Mouse (Mus musculus) lung, adult 18-20 months (tissue): ENCODE measurements around the gene Mtmr11.

Source experiments
- DNase-seq, 2 experiments: peaks; one replicate each; pipeline ENCODE4 v3.0.0; 2022; ENCODE audit warnings: mixed read lengths in 2 of 2

Mtmr11 gene

GRCm38 (mm10) chr3:96161869-96162840 lies at the start of gene Mtmr11:
Gene Mtmr11 (plus strand): TSS chr3:96162004.
- DNase-seq, result no peak

DNA sequence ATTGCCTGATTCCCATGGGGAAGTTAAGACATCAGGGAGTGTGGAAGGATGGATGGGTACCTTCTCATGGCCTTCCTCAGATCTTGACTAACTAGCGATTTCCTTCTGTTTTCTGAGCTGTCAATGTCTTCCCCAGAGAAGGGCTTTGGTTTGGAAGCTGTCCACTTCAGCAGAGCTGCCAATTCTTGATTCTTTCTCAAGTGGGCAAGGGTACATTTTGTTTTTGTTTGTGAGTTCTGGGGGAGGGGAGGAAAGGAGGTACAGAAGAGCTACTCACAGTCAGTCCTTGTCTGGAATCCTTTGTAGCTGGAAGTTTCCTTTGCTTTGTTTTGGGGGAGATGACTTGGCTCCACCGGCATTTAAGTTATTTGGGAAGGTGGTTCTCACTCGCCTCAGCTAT lies 48.6 kb upstream of the Mtmr11 start:
- DNase-seq, result peak; percentile 22 to 63

GRCm38 (mm10) chr3:96118142-96118541 lies 43.7 kb upstream of the Mtmr11 start:
- DNase-seq, result no peak

GRCm38 (mm10) chr3:96118702-96119101 lies 43.1 kb upstream of the Mtmr11 start:
- no peak for DNase-seq

GRCm38 (mm10) chr3:96124235-96124634 lies 37.6 kb upstream of the Mtmr11 start:
- DNase-seq, result no peak

DNA sequence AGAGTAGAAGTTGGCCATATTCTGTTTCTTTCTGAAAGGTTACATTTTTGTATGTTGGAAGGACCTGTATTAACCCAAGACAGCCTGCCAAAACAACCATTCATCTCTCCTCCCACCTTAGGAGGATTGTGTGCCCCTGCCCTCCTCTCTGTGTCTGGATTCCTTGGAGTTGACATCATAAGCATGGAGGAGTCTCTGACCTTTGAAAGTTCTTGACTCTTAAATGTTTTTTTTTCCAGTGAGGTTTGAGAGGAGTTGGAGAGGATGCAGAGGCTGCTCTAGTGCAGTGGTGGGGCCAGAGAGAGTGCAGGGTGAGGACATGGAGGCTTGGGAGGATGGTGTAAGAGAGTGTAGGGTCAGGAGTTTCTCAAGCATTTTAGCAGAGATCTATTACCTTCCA lies 33.7 kb upstream of the Mtmr11 start:
- DNase-seq, result peak; percentile 32 to 36

DNA sequence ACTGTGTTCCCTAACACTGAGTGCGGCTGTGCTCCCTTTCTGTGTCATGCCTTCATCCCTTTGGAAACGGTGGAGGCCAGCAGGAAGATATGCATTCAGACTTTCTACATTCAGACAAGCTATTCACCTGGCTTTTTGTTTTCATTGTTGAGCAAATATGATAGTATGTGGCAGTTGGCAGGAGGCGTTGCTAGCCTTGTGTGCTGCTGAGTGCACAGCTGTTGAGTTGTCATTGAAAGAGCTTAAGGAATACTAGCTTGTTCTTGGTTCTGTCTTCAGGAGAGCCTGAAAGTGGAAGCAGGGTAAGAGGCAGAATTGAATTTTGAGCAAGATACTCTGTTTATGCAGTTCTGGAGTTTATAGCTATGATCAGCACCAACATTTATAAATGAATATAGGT lies 29.3 kb upstream of the Mtmr11 start:
- DNase-seq, result no peak

DNA sequence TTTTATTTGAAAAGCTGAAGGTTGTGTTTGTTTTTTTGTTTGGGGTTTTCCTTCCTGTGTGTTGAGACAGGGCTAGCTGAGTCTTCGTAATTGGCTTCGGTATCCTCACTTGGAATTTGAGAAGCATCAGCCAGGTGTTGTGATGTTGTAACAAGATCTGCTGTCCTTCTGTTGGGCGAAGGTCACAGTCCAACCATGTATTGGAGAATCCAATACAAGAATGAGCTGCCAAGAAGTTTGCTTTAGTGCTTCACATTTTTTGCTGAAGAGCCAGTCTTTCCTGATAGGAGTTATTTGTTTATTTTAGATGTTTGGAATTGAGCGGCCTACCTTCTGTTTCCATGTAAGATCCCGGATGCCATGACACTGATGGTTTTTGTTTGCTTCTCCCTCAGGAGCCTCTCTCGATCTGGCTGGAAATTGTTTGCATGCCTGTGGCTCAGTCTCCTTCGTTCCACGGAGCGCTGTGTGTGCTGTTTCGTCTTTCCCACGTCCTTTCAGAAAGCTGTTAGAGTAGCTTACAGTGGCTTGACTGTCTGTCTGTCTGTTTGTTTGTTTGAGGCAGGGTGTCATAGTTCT lies 28.4 kb upstream of the Mtmr11 start:
- DNase-seq, result peak; percentile 43 to 52

DNA sequence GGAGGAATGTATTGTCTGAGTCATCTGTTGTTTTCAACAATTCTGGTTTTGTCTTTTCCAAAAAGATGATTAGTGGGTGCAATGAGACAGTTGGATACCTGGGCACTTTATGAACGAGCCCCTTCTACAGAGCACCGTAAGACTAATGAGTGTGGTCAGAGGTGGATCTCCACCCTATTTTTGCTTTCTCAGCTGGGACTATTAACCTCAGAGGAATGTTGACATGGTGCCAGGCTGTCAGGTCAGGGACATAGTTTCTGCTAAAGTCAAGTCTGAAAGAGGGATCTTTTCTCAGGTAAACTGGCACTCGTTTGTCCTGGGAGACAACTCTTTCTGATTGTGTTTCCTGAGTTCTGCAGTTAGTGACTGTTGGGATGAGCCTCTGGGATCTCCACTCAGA lies 26.8 kb upstream of the Mtmr11 start:
- DNase-seq, result peak; percentile 45 to 59

DNA sequence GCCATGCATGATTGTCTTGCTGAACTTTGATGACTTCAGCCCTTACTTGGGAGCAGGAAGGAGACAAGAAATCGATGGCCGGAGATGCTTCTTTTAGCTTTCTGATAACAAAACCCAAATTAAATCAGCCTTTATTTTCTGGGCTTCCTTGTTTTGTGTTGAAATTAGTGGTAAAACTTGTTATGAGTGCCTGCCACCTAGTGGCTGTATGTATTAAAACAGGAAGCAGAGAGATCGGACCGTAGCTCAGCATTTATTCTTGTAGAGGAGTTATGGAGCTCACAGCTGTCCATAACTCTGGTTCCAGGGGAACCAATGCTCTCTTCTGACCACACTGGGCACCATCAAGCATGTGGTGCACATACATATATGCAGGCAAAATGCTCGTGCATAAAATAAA lies 13.9 kb upstream of the Mtmr11 start:
- DNase-seq, result peak in 1 of 2 experiments; percentile 70

GRCm38 (mm10) chr3:96151836-96152235 lies 10.0 kb upstream of the Mtmr11 start:
- no peak for DNase-seq

- DNase-seq, result no peak
These were observed 9.2 kb upstream of the Mtmr11 start for GRCm38 (mm10) chr3:96152611-96153010.

GRCm38 (mm10) chr3:96155501-96155900 lies 6.3 kb upstream of the Mtmr11 start:
- DNase-seq, result no peak

DNA sequence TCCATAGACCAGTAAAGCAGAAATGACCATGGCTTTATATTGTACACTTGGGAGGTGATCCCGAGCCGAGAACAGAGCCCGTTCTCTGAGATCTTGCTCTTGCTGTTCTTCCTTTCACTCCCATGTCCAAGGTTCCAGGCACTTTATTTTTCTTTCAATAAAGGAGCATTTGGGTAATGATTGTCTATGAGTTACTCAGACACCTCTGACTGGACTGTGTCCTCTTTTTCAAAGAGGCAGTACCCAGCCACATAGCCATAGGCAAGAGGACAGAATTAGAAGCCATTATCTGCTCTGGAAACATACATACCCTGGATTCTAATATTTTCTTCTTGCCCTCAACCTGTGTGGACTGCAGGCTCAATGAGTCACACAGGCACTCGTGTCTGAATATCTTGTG lies 2.0 kb upstream of the Mtmr11 start:
- DNase-seq, result no peak

DNA sequence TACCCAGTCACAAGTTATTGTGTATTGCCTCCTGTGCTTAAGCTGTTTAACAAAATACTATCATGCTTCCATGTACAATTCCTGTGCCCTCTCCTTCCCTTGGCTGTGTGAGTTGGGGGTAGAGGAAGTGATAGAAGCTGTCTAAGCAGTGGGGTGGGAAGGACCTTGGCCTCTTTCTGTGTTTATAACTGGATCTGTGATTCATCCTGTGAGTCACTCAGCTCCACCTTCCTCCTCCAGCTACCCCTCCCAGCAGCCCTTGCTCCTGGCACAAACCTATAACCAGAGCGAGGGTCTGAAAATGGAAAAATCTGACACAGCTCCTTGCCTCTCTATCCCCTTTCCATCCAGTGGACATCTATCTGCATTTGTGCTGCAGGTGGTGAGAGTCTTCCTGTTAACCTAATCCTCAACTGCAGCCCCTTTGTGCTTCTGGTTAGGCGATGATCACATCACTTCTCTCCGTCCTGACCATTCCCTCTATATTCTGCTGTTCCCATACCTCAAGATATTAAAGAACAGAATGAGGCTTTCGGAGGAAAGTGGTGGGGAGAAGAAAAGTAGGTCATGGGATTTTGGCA lies 1.5 kb upstream of the Mtmr11 start:
- peak; percentile 63 to 70 for DNase-seq

DNA sequence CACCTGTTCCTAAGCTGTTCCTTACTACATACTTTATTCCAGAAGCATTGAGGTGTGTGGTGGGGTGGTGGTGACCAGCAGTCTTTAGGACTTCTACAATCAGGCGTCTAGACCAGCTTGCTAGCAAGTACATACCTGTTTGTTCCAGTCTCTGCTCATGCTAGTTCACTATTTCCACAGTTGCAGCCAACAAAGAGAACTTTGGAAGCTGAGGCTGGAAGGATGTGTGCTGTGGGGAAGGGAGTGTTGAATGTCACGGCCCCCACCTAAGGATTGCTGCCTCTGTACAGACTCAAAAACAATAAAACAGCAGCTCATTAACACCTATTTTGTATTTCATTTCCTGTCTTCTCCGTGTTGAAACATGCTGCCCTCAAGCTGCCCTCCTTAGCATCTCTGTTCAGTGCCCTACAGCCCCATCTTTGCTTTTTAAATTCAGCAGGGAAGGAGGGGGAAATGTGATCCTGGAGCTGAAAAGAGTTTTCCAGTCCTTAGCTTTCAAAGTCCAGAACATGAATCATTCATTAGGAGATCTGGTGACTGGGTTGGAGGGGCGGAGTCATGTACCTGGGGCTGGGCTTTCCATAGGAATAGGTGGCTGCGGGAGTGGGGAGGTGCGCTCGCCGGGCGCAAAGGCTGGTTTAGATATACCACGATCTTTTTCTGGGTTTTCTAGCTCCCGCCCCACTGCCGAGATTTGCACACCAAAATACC lies 844 bp upstream of the Mtmr11 start:
- DNase-seq, result peak; percentile 79 to 83

DNA sequence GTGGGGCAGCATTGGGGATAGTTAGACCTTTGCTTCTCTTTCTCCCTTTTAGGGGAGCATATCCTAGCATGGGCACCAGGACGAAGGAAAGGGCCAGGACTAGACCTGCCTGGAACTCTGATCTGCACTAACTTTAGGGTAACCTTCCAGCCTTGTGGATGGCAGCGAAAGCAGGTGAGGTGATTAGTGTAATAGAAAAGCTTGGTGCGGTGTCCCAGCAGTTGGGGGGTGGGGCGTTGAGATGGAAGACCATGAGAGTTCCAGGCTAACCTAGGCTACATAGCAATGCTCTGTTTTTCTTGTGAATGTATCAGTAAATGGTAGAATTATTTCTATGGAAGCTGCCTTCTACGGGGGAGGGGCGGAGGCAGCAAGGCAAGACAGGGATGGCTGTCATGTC lies 1.2 kb downstream of the Mtmr11 start:
- DNase-seq, result no peak

DNA sequence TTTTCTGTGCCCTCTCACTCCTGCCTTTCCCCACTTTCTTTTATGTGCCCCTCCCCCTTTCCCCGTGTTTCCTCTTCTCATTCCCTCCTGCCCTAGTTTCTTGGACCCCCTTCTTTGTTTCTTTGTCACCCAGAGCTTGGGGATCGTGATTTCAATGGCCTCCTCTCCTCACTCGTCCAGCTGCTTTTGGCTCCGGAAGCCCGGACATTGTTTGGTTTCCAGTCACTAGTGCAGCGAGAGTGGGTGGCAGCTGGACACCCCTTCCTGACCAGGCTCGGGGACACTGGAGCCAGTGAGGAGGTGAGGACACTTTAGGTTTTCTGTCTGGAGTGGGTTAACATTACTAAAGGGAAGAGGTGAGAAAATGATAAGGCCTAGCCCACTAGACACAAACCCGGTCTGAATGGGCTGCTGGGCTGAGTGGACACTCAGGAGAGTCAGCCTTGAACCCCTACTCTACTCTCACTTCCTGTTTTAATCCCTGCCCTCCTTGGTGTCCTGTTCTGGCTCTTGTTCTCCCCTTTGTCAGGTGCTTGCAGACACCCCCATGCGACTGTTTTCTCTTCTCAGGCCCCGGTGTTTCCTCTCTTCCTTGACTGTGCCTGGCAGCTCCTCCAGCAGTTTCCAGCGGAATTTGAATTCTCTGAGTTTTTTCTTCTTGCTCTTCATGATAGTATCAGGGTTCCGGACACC lies 6.8 kb downstream of the Mtmr11 start:
- no peak for DNase-seq

DNA sequence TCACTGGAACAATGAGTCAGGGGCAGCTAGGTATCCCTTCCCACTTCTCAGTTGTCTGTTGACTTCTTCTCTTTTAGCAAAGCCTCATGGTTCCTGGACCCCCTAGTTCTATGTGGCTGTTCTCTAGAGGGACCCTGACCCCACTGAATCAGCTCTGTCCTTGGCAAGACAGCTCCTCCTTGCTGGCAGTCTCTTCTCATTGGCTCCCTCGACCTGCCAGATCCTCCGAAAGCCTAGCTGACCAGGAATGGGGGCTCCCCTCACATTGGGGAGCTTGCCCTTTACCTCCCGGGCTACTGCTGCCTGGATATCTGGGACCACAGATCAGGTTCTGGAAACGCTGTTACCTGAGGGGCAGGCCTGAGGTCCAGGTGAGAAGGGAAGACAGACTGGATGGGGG lies 8.5 kb downstream of the Mtmr11 start:
- no peak for DNase-seq

GRCm38 (mm10) chr3:96170976-96171545 lies 9.3 kb downstream of the Mtmr11 start:
- no peak for DNase-seq

- no peak for DNase-seq
These were observed 9.9 kb downstream of the Mtmr11 start for GRCm38 (mm10) chr3:96171583-96172196.
